In genomic region chr12:73837921-73838320, GRCm38 (mm10) we compare ENCODE assay signal across 28 mouse cellular contexts.
A peak's percentile ranks its signal among the peaks of the same experiment; 100 is the strongest.
DNase-seq lines count a peak whose midpoint lies in the region; TF ChIP-seq lines count a peak whose summit lies in the region.
"Had no signal": no experiment of that assay in that cellular context is flagged by ENCODE, and none has a peak within 500 bp of the region (broad histone marks: within the 10 kb centered on the region; RNA-seq: fewer than 3 reads in every experiment).

No protein-coding gene starts in this region.

- no peaks in the 10 kb centered on the region for H3K36me3 ChIP-seq in myocyte (ENCODE audit: control insufficient read depth, insufficient read depth)
- H3K36me3 ChIP-seq: embryonic facial prominence, embryonic 12.5 days; heart, embryonic 13.5 days; hindbrain, embryonic 13.5 days; limb, embryonic 10.5 days; limb, embryonic 15.5 days; midbrain, embryonic 13.5 days had no signal

- no peak for TF ChIP-seq POLR2A in myocyte (IDR thresholded peaks at IDR 0.05; ENCODE audit: insufficient read length, low read depth)

- no peak overlapping the region for H3K4me3 ChIP-seq in gastrocnemius, adult 2 months
- no peak overlapping the region for H3K4me3 ChIP-seq in myocyte
- H3K4me3 ChIP-seq: embryonic facial prominence, embryonic 12.5 days; heart, embryonic 13.5 days; hindbrain, embryonic 13.5 days; limb, embryonic 10.5 days; limb, embryonic 15.5 days; midbrain, embryonic 13.5 days had no signal

- no peak for TF ChIP-seq CTCF in gastrocnemius, adult 2 months (IDR thresholded peaks at IDR 0.05)

- H3ac ChIP-seq in myocyte (ENCODE audit: control insufficient read depth, insufficient read length): no peak overlapping the region

- H3K27me3 ChIP-seq in myocyte (ENCODE audit: control insufficient read depth, insufficient read depth, insufficient read length): no peaks in the 10 kb centered on the region
- H3K27me3 ChIP-seq: CH12.LX; embryonic facial prominence, embryonic 12.5 days; heart, embryonic 13.5 days; hindbrain, embryonic 13.5 days; limb, embryonic 15.5 days; midbrain, embryonic 13.5 days; Patski had no signal

- intact Hi-C loops in gastrocnemius, adult 2 months (cut with DNase I): no loop called here

- H3K27ac ChIP-seq in gastrocnemius, adult 2 months: no peak overlapping the region
- H3K27ac ChIP-seq: embryonic facial prominence, embryonic 12.5 days; heart, embryonic 13.5 days; hindbrain, embryonic 13.5 days; limb, embryonic 10.5 days; limb, embryonic 15.5 days; liver, embryonic 14.5 days; macrophage; midbrain, embryonic 13.5 days; stomach, postnatal 0 days had no signal

- H3K4me2 ChIP-seq in myocyte (ENCODE audit: low read depth): peak overlapping the region; percentile 72
- H3K4me2 ChIP-seq: embryonic facial prominence, embryonic 12.5 days; heart, embryonic 13.5 days; hindbrain, embryonic 13.5 days; limb, embryonic 15.5 days; lung, embryonic 14.5 days; midbrain, embryonic 13.5 days had no signal

- no peaks in the 10 kb centered on the region for H3K79me2 ChIP-seq in myocyte (ENCODE audit: control insufficient read depth, insufficient read depth)

- peak; percentile 54 for DNase-seq in gastrocnemius, adult 2 months
- DNase-seq in gastrocnemius, postnatal 10 days: no peak
- DNase-seq in kidney, adult 9 months: peak; percentile 7
- DNase-seq in kidney, adult 8-10 months: no peak
- DNase-seq in Muller cell, postnatal 12 days (ENCODE audit: inconsistent ontology term): peak; percentile 62
- no peak for DNase-seq in right cerebral cortex, postnatal 4 days
- DNase-seq: cerebellum, adult 8-10 months; cerebellum, postnatal 36 days; embryo, embryonic 11 days; kidney, postnatal 14 days; layer of hippocampus, adult 9-11 months; lung, embryonic 14.5 days; retina, postnatal 1 day; right cerebral cortex, postnatal 14 days; thymus, adult 18-20 months; thymus, postnatal 36 days had no signal

TF ChIP-seq in myocyte, 11 proteins besides CTCF, POLR2A, EP300 and RAD21:
- TF ChIP-seq REST (IDR thresholded peaks at IDR 0.05; ENCODE audit: insufficient read depth, insufficient read length): no peak
- TF ChIP-seq TCF3 (IDR thresholded peaks at IDR 0.05; ENCODE audit: insufficient read length, low read depth): no peak
- TF ChIP-seq TCF12 (IDR thresholded peaks at IDR 0.05; ENCODE audit: insufficient read depth, poor library complexity, severe bottlenecking): no peak
- no peak for TF ChIP-seq SRF (IDR thresholded peaks at IDR 0.05; ENCODE audit: control insufficient read depth, insufficient read length, low read depth)
- no peak for TF ChIP-seq POLR2AphosphoS2 (IDR thresholded peaks at IDR 0.05; ENCODE audit: insufficient read length, low read depth)
- TF ChIP-seq MYOD1 (IDR thresholded peaks at IDR 0.05; ENCODE audit: control insufficient read depth in 1 of 3, insufficient read length in 2 of 3, low read depth in 2 of 3): no peak
- no peak for TF ChIP-seq E2F4 (IDR thresholded peaks at IDR 0.05; ENCODE audit: insufficient read depth)
- no peak for TF ChIP-seq MYOG (IDR thresholded peaks at IDR 0.05; ENCODE audit: control insufficient read depth in 1 of 3, insufficient read depth in 1 of 3, insufficient read length in 2 of 3, low read depth in 2 of 3)
- TF ChIP-seq CEBPB (IDR thresholded peaks at IDR 0.05; ENCODE audit: insufficient read depth, poor library complexity, severe bottlenecking): no peak
- no peak for TF ChIP-seq MAX (IDR thresholded peaks at IDR 0.05; ENCODE audit: low read depth)
- no peak for TF ChIP-seq USF1 (IDR thresholded peaks at IDR 0.05; ENCODE audit: low read depth)

Comparison
In these comparisons a context has a peak if more than half of its experiments do, and no peak if none do; other contexts are left out.
1. DNase-seq: peak in gastrocnemius, adult 2 months (single experiment), kidney, adult 9 months (single experiment) and Muller cell, postnatal 12 days (single experiment); none in gastrocnemius, postnatal 10 days (single experiment), kidney, adult 8-10 months (0 of 2) and right cerebral cortex, postnatal 4 days (single experiment).